Mouse (Mus musculus): ENCODE data around the gene Use1.

Gene Use1

DNA sequence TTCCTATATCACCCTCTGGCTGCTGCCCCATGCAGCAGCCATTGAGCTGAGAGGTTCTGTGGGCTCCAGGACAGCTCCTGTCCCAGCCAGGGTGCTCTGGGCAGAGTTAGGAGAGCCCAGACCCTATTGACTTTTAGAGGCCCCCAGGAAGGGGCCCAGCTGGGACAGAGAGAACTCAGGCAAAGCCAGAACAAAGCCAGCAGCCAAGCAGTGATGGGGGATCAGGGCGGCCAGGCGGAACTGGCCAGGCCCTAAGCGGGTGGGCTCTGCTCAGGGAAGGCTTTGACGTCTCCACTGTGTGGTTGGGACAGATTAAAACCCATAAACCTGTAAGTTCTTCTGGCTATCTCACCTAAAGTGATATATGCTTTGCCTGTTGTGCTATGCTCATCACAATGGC is 12.4 kb downstream of the Use1 start:
- in situ Hi-C loops (cut with MboI): no loop called here

DNA sequence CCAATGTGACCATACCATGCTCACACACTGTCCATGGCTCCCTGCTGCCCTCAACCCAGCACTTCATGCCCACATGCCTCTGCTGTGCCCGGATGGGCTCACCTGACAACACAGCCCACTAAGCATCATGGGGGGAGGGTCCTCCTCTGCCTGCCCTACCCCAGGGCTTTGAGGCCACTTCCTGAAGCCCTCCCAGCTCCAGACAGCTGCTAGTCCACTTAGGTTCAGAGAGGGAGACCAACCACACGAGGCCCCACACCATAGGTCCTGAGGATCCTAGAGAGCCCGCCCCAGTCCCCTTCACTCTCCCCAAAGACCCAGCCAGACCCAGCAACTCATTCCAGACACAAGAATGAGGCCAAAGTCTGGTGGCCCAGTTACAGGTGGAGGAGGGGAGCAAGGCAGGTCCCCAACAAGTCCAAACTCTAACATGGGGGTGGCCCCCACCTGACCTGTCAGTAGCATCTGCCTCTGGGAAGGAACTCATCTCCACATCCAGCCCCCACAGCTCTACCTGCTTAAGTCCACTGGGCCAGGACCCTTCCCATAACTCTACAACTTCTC is 12.9 kb downstream of the Use1 start:
- in situ Hi-C loops (cut with MboI): no loop called here

GRCm38 (mm10) chr8:71380178-71381171 is 13.8 kb downstream of the Use1 start:
- in situ Hi-C loops (cut with MboI): no loop called here

GRCm38 (mm10) chr8:71381421-71381970 is 14.8 kb downstream of the Use1 start, which contains the start of gene Nr2f6:
Gene Nr2f6, minus strand, starts transcription at chr8:71381960.
- in situ Hi-C loops (cut with MboI): no loop called here

GRCm38 (mm10) chr8:71381971-71382961 is 15.6 kb downstream of the Use1 start:
- in situ Hi-C loops (cut with MboI): no loop called here

DNA sequence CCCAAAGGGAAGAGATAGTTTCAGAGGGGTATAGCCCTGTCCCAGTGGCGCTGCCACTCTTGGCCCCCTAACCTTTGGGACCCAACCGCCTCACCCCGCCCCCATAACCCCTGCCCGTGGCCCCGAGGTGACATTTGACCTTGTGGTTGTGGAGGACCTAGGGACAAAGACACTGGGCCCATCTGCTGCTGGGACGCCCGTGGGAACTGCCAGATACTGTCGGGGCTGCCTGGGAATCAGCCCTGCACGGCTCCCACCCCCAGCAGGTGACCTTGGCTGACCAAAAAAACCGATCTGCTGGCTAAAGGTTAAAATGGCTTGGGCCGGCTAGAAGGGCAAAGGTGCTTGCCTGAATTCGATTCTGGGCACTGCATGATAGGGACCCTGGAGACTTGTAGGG is 16.7 kb downstream of the Use1 start:
- in situ Hi-C loops (cut with MboI): no loop called here

GRCm38 (mm10) chr8:71383860-71384259 is 17.2 kb downstream of the Use1 start:
- in situ Hi-C loops (cut with MboI): no loop called here

DNA sequence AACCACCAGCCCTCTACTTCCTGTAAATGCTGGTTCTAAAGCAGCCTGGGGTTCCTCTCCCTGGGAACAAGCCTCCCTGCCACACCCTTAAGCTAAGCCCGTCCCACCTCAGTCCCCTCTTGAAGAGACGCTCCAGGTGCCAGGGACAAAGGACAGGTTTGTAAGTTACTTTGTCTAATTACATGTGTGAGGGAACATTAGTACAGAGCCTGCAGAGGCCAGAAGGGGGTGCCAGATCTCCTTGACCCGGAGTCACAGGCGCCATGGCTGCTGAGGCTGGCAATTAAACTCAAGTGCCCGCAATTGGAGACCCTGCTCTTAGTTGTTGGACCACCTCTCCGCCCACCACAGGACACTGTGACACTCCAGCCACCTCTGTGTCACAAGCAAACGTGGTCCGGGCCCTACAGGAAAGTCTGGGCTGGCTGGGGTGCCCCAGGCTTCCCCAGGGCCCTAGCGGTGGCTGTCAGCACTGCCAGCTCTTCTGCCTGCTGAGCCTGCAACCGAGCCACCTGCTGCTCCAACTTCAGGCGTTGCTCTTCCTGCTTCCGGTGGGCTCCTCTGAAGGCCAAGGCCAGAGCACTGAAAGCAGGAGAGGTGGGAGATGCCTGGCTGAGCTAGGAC is 18.7 kb downstream of the Use1 start:
- in situ Hi-C loops (cut with MboI): no loop called here

DNA sequence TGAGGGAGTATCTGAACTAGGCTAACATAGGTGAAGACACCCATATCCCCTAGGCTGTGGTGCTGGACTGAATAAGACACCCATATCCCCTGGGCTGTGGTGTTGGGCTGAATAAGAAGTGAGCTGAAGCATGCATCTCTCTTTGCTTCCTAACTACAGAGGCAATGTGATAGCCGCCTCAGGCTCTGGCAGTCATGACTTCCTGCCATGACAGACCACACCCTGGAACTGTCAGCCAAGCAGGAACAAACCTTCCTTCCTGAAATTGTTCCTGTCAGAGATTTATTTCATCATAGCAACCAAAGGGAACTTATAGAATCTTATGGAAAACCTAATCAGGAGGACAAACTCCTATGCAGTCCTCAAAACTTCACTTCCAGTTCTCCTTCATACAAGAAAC is 21.6 kb downstream of the Use1 start:
- in situ Hi-C loops (cut with MboI): no loop called here

- in situ Hi-C loops (cut with MboI): no loop called here
Observed at GRCm38 (mm10) chr8:71391696-71392095, 25.0 kb downstream of the Use1 start.

- in situ Hi-C loops (cut with MboI): no loop called here
Observed at GRCm38 (mm10) chr8:71392391-71392790, 25.7 kb downstream of the Use1 start.

- in situ Hi-C loops (cut with MboI): no loop called here
Observed at GRCm38 (mm10) chr8:71392871-71393270, 26.2 kb downstream of the Use1 start.

- in situ Hi-C loops (cut with MboI): no loop called here
Observed at GRCm38 (mm10) chr8:71394481-71394880, 27.8 kb downstream of the Use1 start.

GRCm38 (mm10) chr8:71395071-71395470 is 28.4 kb downstream of the Use1 start:
- in situ Hi-C loops (cut with MboI): no loop called here

DNA sequence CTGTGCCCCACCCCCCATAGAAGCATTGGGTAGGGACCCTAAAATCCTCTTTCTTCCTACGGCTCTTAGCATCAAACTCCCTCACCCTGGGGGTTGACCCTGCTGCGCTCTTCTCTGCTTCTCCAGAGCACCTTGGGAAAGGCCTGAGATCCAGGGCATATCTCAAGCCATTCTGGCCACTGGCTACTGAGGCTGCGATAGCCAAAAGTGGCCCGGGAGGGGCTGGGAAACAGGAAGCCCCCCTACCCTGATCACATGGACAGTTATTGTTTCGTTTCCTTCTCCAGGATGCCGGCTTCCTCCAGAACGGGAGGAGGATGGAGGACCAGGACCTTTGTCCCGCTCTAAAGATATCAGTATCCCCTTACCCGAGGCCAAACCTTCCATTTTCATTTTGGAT is 29.0 kb downstream of the Use1 start, which contains the start of gene Ushbp1:
Gene Ushbp1, minus strand, starts transcription at position 174 of the 400 bp plus-strand sequence.
- in situ Hi-C loops (cut with MboI): no loop called here

- in situ Hi-C loops (cut with MboI): no loop called here
Observed at GRCm38 (mm10) chr8:71396639-71397305, 30.1 kb downstream of the Use1 start, which contains the start of gene Babam1. Gene Babam1, plus strand, starts transcription at chr8:71396861.

GRCm38 (mm10) chr8:71397701-71398100 is 31.1 kb downstream of the Use1 start:
- in situ Hi-C loops (cut with MboI): no loop called here

DNA sequence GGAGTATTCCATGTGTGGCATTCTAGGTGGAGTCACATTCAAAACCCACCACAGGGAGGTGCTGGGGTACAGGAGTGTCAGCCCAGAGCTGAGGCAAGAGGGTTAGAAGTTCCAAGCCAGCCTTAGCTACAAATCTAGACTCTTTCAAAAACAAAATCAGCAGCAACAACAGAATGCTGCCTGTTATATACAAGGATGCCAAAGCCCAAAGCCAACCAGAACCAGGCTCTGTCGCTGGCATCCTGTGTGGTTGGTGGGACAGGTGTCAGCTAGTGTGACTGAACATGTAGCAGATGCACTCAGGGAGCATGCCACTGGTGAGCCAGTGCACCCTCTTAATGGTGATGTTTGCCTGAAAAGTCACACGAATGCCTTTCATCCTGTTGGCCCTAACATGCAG is 34.2 kb downstream of the Use1 start:
- in situ Hi-C loops (cut with MboI): no loop called here

DNA sequence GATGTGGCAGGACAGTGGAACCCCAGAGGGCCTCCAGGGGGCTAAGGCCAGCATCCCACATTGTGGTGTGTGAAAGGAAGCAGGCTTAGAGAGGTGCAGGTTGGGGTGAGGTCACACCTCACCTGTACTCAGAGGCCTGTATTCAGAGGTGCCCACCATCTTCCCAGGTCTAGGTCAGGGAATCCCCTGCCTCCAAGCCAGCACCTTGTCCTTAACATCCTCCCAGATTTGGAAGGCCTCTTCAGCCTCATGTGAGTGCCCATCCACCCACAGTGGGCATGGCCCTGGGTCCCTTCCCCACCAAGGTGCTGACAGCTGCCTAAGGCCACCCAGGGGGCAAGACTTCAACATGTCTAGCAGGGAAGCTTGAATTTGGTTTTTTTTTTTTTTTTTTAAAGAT is 34.8 kb downstream of the Use1 start:
- in situ Hi-C loops (cut with MboI): no loop called here

DNA sequence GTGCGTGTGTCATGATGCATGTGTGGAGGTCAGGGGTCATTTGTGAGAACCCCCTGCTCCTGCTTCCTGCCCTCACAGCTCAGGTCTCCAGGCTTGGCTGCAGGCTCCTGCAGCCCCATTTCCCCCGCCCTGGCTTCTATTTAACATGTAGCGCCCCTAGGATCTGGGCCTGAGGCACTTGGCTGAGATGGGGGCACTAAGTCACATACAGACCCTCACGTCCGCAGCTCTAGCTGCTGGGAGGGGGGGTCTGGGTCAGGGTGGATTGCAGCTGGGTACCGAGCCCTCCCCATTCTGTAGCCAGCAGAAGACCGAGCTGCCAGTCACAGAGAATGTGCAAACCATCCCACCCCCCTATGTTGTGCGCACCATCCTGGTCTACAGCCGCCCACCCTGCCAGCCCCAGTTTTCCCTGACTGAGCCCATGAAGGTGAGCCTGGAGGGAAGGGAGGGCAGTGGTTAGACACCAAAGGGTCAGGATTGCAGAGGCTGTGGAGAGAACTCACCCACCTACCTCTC is 35.9 kb downstream of the Use1 start:
- in situ Hi-C loops (cut with MboI): no loop called here

All from mature B cell (primary cell).